Mouse (Mus musculus) forebrain, embryonic 10.5 days (tissue): Measurements from ENCODE around the gene 4931429L15Rik. TPM values are rescaled to one million over a fixed set of nuclear protein-coding genes. Genes with fewer than 3 reads are reported as not detected.

Source experiments
- DNase-seq: peaks from one replicate; pipeline ENCODE4 v3.0.0-alpha.2; 2017; ENCODE audit warnings: low spot score; ENCODE audit errors: extremely low spot score
- H3K27ac ChIP-seq: fragments of 300-500 bp; sonication (generic); 2 replicates; pipeline ENCODE4 v1.5.1; 2016; ENCODE audit warnings: mild to moderate bottlenecking
- H3K27me3 ChIP-seq: fragments of 300-500 bp; sonication (generic); 2 replicates; pipeline ENCODE4 v1.6.1; 2016; ENCODE audit warnings: mild to moderate bottlenecking; ENCODE audit not compliant: poor library complexity, severe bottlenecking
- H3K36me3 ChIP-seq: fragments of 300-500 bp; sonication (generic); replicated peaks from 2 replicates; pipeline ENCODE4 v1.6.1; 2016; ENCODE audit warnings: mild to moderate bottlenecking, moderate library complexity
- H3K4me1 ChIP-seq: fragments of 300-500 bp; sonication (generic); 2 replicates; pipeline ENCODE4 v1.6.1; 2016
- H3K4me3 ChIP-seq: fragments of 300-500 bp; sonication (generic); 2 replicates; pipeline ENCODE4 v1.5.1; 2016; ENCODE audit warnings: mild to moderate bottlenecking, moderate library complexity
- H3K9me3 ChIP-seq: fragments of 300-500 bp; sonication (generic); 2 replicates; pipeline ENCODE4 v1.6.1; 2016; ENCODE audit warnings: mild to moderate bottlenecking, moderate library complexity
- WGBS: fragments of 180-500 bp; shearing (Covaris S2); methylation state at CpG from one replicate; pipeline ENCODE4 v1.1.7; 2016; 5-methylcytosine and 5-hydroxymethylcytosine counted together
- polyA plus RNA-seq: library from polyadenylated mRNA; unstranded; fragments of >200 nt; fragmentation: Nextera tagmentation; extraction: Ambion mirVana; gene quantifications from 2 replicates; pipeline ENCODE4 v1.2.1, GENCODE M21; 2016

Gene 4931429L15Rik
- polyA plus RNA-seq, 1 experiment from 2014 or later: not detected

GRCm38 (mm10) chr9:46317957-46318356 is 1.8 kb downstream of the 4931429L15Rik start:
- Histone ChIP-seq H3K4me3 (no peak overlapping the region), H3K36me3 (no peaks in the 10 kb centered on the region), H3K27ac (no peak overlapping the region), H3K27me3 (peaks cover 21% of the 10 kb centered on the region), H3K4me1 (peaks cover 39% of the 10 kb centered on the region), H3K9me3 (peaks cover 20% of the 10 kb centered on the region)
- 87% methylated on average over 3 of the region's 3 CpGs for WGBS
- no peak for DNase-seq

- peak overlapping the region; percentile 82 for H3K27ac ChIP-seq
- peaks cover 32% of the 10 kb centered on the region for H3K4me1 ChIP-seq
- WGBS: 47% methylated on average over 8 of the region's 8 CpGs
- peaks cover 20% of the 10 kb centered on the region for H3K9me3 ChIP-seq
- peak; percentile 38 for DNase-seq
- peaks cover 17% of the 10 kb centered on the region for H3K27me3 ChIP-seq
- H3K4me3 ChIP-seq: peak overlapping the region; percentile 30; the same call in 1 of the 2 replicates
- no peaks in the 10 kb centered on the region for H3K36me3 ChIP-seq
These were observed 2.9 kb downstream of the 4931429L15Rik start for GRCm38 (mm10) chr9:46316909-46317308.

GRCm38 (mm10) chr9:46316388-46316787 is 3.4 kb downstream of the 4931429L15Rik start:
- Histone ChIP-seq H3K4me1 (peaks cover 32% of the 10 kb centered on the region), H3K27ac (peak overlapping the region; percentile 82), H3K4me3 (peak overlapping the region; percentile 30), H3K9me3 (peaks cover 20% of the 10 kb centered on the region), H3K36me3 (no peaks in the 10 kb centered on the region), H3K27me3 (peaks cover 17% of the 10 kb centered on the region)
- peak; percentile 69 for DNase-seq
- WGBS: 14% methylated on average over 5 of the region's 5 CpGs

GRCm38 (mm10) chr9:46315807-46316365 is 3.9 kb downstream of the 4931429L15Rik start:
- peak overlapping the region; percentile 82 for H3K27ac ChIP-seq
- peaks cover 18% of the 10 kb centered on the region for H3K27me3 ChIP-seq
- peaks cover 32% of the 10 kb centered on the region for H3K4me1 ChIP-seq
- 22% methylated on average over 11 of the region's 11 CpGs for WGBS
- peak; percentile 56 for DNase-seq
- H3K4me3 ChIP-seq: peak overlapping the region; percentile 30
- H3K9me3 ChIP-seq: peaks cover 20% of the 10 kb centered on the region
- no peaks in the 10 kb centered on the region for H3K36me3 ChIP-seq

- DNase-seq: no peak
These were observed 4.9 kb downstream of the 4931429L15Rik start for GRCm38 (mm10) chr9:46314921-46315320.

GRCm38 (mm10) chr9:46314507-46314906 is 5.3 kb downstream of the 4931429L15Rik start:
- Histone ChIP-seq H3K4me3 (no peak overlapping the region), H3K27ac (peak overlapping the region; percentile 11; the same call in 1 of the 2 replicates), H3K4me1 (peaks cover 32% of the 10 kb centered on the region), H3K36me3 (no peaks in the 10 kb centered on the region), H3K9me3 (peaks cover 6% of the 10 kb centered on the region; the same call in 1 of the 2 replicates), H3K27me3 (peaks cover 31% of the 10 kb centered on the region)
- 0% methylated on average over 4 of the region's 4 CpGs for WGBS
- DNase-seq: peak; percentile 78

More at GRCm38 (mm10) chr9:46314921-46315320, 4.9 kb downstream of the 4931429L15Rik start:
- H3K4me3 ChIP-seq: no peak overlapping the region
- peaks cover 27% of the 10 kb centered on the region for H3K27me3 ChIP-seq
- H3K9me3 ChIP-seq: peaks cover 10% of the 10 kb centered on the region
- H3K4me1 ChIP-seq: peaks cover 32% of the 10 kb centered on the region
- peak overlapping the region; percentile 82 for H3K27ac ChIP-seq
- H3K36me3 ChIP-seq: no peaks in the 10 kb centered on the region
- 56% methylated on average over 2 of the region's 2 CpGs for WGBS

- no peak for DNase-seq
- Histone ChIP-seq H3K36me3 (no peaks in the 10 kb centered on the region), H3K9me3 (no peaks in the 10 kb centered on the region), H3K4me3 (no peak overlapping the region), H3K27me3 (peaks cover 49% of the 10 kb centered on the region), H3K27ac (no peak overlapping the region), H3K4me1 (peaks cover 12% of the 10 kb centered on the region)
- WGBS: 13% methylated on average over 7 of the region's 7 CpGs
These were observed 10.7 kb downstream of the 4931429L15Rik start for GRCm38 (mm10) chr9:46309121-46309520.

GRCm38 (mm10) chr9:46302142-46302541 is 17.6 kb downstream of the 4931429L15Rik start:
- H3K9me3 ChIP-seq: no peaks in the 10 kb centered on the region
- no peaks in the 10 kb centered on the region for H3K4me1 ChIP-seq
- peak; percentile 60 for DNase-seq
- no peaks in the 10 kb centered on the region for H3K27me3 ChIP-seq
- peaks cover 28% of the 10 kb centered on the region for H3K36me3 ChIP-seq
- no peak overlapping the region for H3K27ac ChIP-seq
- no peak overlapping the region for H3K4me3 ChIP-seq
- 15% methylated on average over 2 of the region's 2 CpGs for WGBS

GRCm38 (mm10) chr9:46298381-46298780 is 21.4 kb downstream of the 4931429L15Rik start:
- Histone ChIP-seq H3K9me3 (no peaks in the 10 kb centered on the region), H3K27ac (no peak overlapping the region), H3K36me3 (peaks cover 63% of the 10 kb centered on the region), H3K27me3 (no peaks in the 10 kb centered on the region), H3K4me1 (no peaks in the 10 kb centered on the region), H3K4me3 (no peak overlapping the region)
- DNase-seq: no peak
- WGBS: 89% methylated on average over 4 of the region's 4 CpGs

- peak within 1 kb of the TSS; percentile 86 for H3K4me3 ChIP-seq
- peak; percentile 89 for DNase-seq
- under 1% methylated on average over 55 of the region's 55 CpGs for WGBS
- no peaks in the 10 kb centered on the region for H3K27me3 ChIP-seq
- H3K36me3 ChIP-seq: peaks cover 62% of the 10 kb centered on the region
- peaks cover 24% of the 10 kb centered on the region for H3K4me1 ChIP-seq
- H3K27ac ChIP-seq: peak within 1 kb of the TSS; percentile 93
- no peaks in the 10 kb centered on the region for H3K9me3 ChIP-seq
These were observed 37.0 kb downstream of the 4931429L15Rik start, which contains the start of gene Bud13 for GRCm38 (mm10) chr9:46282631-46283436. Bud13 (plus strand) TSS chr9:46283008.

GRCm38 (mm10) chr9:46274494-46274893 is 45.3 kb downstream of the 4931429L15Rik start:
- Histone ChIP-seq H3K27ac (no peak overlapping the region), H3K4me3 (peak overlapping the region; percentile 94), H3K4me1 (peaks cover 31% of the 10 kb centered on the region), H3K27me3 (peaks cover 22% of the 10 kb centered on the region), H3K36me3 (peaks cover 51% of the 10 kb centered on the region), H3K9me3 (no peaks in the 10 kb centered on the region)
- no peak for DNase-seq
- 91% methylated on average over 9 of the region's 9 CpGs for WGBS

GRCm38 (mm10) chr9:46272677-46273454 is 46.9 kb downstream of the 4931429L15Rik start, which contains the start of gene Zpr1:
Zpr1 (plus strand) TSS chr9:46273064.
- H3K27ac ChIP-seq: peak within 1 kb of the TSS; percentile 87
- peak; percentile 90 for DNase-seq
- peaks cover 31% of the 10 kb centered on the region for H3K4me1 ChIP-seq
- WGBS: 7% methylated on average over 45 of the region's 45 CpGs
- peak within 1 kb of the TSS; percentile 94 for H3K4me3 ChIP-seq
- H3K36me3 ChIP-seq: peaks cover 37% of the 10 kb centered on the region
- H3K9me3 ChIP-seq: no peaks in the 10 kb centered on the region
- H3K27me3 ChIP-seq: peaks cover 38% of the 10 kb centered on the region
